Mouse (Mus musculus) kidney, adult 2 months (tissue): ENCODE results near the gene Snx29.

ENCODE experiments used
- CTCF ChIP-seq: fragments of 200-500 bp; conservative IDR thresholded peaks from 2 replicates; pipeline ENCODE4 v1.5.1; 2011; ENCODE audit warnings: low read depth, mild to moderate bottlenecking, control low read depth, low read length, moderate library complexity, mixed read lengths; ENCODE audit not compliant: insufficient read depth, insufficient read length
- POLR2A ChIP-seq: fragments of 200-500 bp; IDR thresholded peaks from one replicate; pipeline ENCODE4 v1.6.1; 2011; ENCODE audit warnings: low read depth, low read length, control low read depth

GRCm38 (mm10) chr16:11507188-11507731 lies 184.6 kb downstream of the Snx29 start:
- TF ChIP-seq POLR2A (no peak), CTCF (no peak)
